Mouse (Mus musculus): ENCODE results near the gene Slc35c2.

DNA sequence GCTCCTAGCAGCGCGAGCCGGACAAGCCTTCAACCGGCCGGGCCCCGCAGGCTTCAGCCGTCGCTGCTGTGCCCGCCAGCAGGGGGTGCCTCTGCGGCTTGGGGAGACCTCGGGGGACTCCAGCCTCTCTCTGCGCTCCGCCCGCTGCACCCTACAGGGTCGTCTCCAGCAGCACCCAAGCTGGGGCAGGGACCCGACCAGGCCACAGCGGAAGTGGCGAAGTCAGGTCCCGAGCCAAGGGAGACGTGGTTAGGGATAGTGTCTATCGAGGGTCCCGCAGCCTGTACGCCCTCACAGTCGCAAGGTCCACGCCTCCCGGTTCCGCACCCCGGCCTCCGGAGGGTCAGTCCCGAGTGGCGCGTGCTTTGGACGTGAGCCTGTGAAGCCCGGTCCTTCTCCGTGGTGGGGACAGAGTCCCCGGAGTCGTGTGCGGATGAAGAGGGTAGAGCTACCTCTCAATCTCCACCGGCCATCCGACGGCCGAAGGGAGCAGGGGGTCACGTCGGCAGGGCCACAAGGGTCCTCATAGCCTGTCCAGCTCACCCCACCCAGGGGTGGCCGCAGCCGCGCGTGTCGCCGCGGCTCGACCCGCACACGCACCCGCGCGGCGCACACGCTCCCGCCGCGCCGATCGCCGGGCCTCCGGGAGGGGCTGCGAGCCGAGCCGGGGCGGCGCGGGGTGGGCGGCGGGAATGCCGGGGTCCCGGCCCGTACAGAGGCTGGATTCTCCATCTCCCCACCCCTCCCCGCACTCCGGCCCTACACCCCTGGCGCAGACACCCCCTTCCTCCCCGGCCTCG is 54.0 kb downstream of the Slc35c2 start:
- TF ChIP-seq CTCF (IDR thresholded peaks at IDR 0.05; ENCODE audit: extremely low read depth, insufficient read depth, low read length) (peak; percentile 30; the same call in 1 of the 2 replicates), POLR2A (IDR thresholded peaks at IDR 0.05; ENCODE audit: extremely low read depth, insufficient read depth, low read length) (no peak)

Measured in cortical plate, adult 2 months (tissue).